Mouse (Mus musculus) lung, adult 10 weeks (tissue): Measurements from ENCODE around the gene D430042O09Rik. TPM values are rescaled to one million over a fixed set of nuclear protein-coding genes. Genes with fewer than 3 reads are reported as not detected.

Experiments
- polyA plus RNA-seq: library from polyadenylated mRNA; stranded (reverse); fragments of 350-450 nt; fragmentation: Illumina TruSeq; extraction: RNeasy Lipid Tissue Mini Kit (QIAGEN cat#74804); gene quantifications from one replicate; pipeline ENCODE4 v1.2.3, GENCODE M21; 2014; ENCODE audit warnings: low read depth, low replicate concordance; ENCODE audit not compliant: insufficient read depth

The D430042O09Rik gene
- polyA plus RNA-seq, result 5.2 TPM

DNA sequence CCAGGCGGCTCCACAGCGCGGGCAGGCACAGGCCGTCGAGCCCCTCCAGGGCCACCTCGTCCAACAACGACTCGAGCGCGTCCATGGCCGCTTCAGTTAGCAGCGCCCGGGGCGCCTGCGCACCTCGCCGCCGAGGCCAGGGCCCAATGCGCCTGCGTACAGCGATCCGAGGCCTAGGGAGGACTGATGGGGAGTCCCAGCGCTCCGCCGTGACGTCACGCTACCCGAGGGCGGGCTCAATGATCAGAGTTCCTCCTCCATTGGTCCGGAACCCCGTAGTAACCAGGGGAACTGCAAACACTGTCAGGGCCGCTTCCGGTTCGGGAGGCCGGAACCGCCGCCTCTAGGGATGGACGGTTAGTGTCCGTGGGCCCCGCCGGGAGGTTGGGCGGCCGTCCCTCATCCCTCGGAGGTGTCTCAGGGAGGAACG is at the start of gene D430042O09Rik, which contains the start of gene Gtf3c1:
D430042O09Rik (plus strand) TSS at position 296 of the 430 bp plus-strand sequence.
Gtf3c1 (minus strand) TSS at position 188 of the 430 bp plus-strand sequence.

Other genes with a start within 250 kb of the D430042O09Rik start
- 68.4 TPM for gene Nsmce1, start 216.3 kb upstream of the D430042O09Rik start, polyA plus RNA-seq
- 35.7 TPM for gene Il4ra, start 155.8 kb upstream of the D430042O09Rik start, polyA plus RNA-seq
- 5.5 TPM for gene Il21r, start 104.5 kb upstream of the D430042O09Rik start, polyA plus RNA-seq
- gene Gtf3c1, start 108 bp upstream of the D430042O09Rik start, polyA plus RNA-seq, result 15.0 TPM